Mouse (Mus musculus) megakaryocyte, embryonic 14.5 days (primary cell): ENCODE measurements at regions not wholly inside any gene's neighbourhood (a gene's known extent, or its start where the extent isn't known, plus 50 kb on each side); places are given as distances from the start of the nearest gene placed in this dataset.

Source experiments
- H3K27me3 ChIP-seq: replicated peaks from 2 replicates; pipeline ENCODE3; 2012; ENCODE audit warnings: inconsistent platforms
- H3K36me3 ChIP-seq: replicated peaks from 2 replicates; pipeline ENCODE3; 2012; ENCODE audit warnings: low read length, inconsistent platforms, mixed read lengths
- H3K4me1 ChIP-seq: 2 replicates; pipeline ENCODE4 v1.6.1; 2012; ENCODE audit warnings: inconsistent platforms
- H3K4me3 ChIP-seq: replicated peaks from 2 replicates; pipeline ENCODE3; 2012; ENCODE audit warnings: moderate library complexity, mild to moderate bottlenecking, inconsistent platforms
- H3K9me3 ChIP-seq: 2 replicates; pipeline ENCODE4 v1.6.1; 2012; ENCODE audit warnings: inconsistent platforms
- FLI1 ChIP-seq: IDR thresholded peaks from 2 replicates; pipeline ENCODE4 v1.6.1; 2012; ENCODE audit warnings: low read length, inconsistent platforms, mixed read lengths
- GATA1 ChIP-seq: IDR thresholded peaks from 3 replicates; pipeline ENCODE4 v1.6.1; 2012; ENCODE audit warnings: mixed read lengths, low read length, inconsistent platforms, borderline replicate concordance

GRCm38 (mm10) chr13:111953860-111954519 is 145.2 kb upstream of the Map3k1 start:
- H3K4me1 ChIP-seq, result no peaks in the 10 kb centered on the region
- peaks cover 3% of the 10 kb centered on the region; the same call in 1 of the 2 replicates for H3K9me3 ChIP-seq
- H3K27me3 ChIP-seq, result no peaks in the 10 kb centered on the region
- no peak for TF ChIP-seq FLI1
- TF ChIP-seq GATA1, result no peak
- H3K4me3 ChIP-seq, result no peak overlapping the region
- no peaks in the 10 kb centered on the region for H3K36me3 ChIP-seq

- Histone ChIP-seq H3K4me1 (no peaks in the 10 kb centered on the region), H3K9me3 (peaks cover 3% of the 10 kb centered on the region; the same call in 1 of the 2 replicates), H3K4me3 (no peak overlapping the region), H3K27me3 (no peaks in the 10 kb centered on the region), H3K36me3 (no peaks in the 10 kb centered on the region)
- TF ChIP-seq GATA1 (no peak), FLI1 (no peak)
Measured at GRCm38 (mm10) chr13:111954520-111954884, 145.7 kb upstream of the Map3k1 start.

DNA sequence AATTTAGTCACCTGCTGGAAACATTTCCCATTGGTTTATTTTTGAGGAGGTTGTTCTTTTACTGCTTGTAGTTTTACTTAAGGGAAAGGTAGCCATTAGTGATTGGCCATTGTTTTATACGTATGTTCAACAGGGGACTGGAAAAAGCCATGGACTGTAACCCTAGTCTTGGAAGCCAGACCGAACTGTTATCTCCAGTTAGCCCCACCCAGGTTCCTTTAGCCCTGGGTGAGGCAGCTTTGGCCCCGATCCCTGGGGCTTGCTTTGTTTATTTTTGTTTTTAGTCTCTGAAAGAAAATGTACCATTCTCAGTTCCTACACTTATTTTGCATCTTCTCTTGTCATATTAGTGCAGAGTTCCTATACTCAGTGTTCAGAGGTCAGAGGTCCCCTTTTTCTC is 148.3 kb upstream of the Map3k1 start:
- TF ChIP-seq GATA1 (no peak), FLI1 (no peak)
- H3K4me1 ChIP-seq, result no peaks in the 10 kb centered on the region
- H3K9me3 ChIP-seq, result peaks cover 8% of the 10 kb centered on the region
- H3K36me3 ChIP-seq, result no peaks in the 10 kb centered on the region
- H3K4me3 ChIP-seq, result no peak overlapping the region
- peaks cover 2% of the 10 kb centered on the region for H3K27me3 ChIP-seq

DNA sequence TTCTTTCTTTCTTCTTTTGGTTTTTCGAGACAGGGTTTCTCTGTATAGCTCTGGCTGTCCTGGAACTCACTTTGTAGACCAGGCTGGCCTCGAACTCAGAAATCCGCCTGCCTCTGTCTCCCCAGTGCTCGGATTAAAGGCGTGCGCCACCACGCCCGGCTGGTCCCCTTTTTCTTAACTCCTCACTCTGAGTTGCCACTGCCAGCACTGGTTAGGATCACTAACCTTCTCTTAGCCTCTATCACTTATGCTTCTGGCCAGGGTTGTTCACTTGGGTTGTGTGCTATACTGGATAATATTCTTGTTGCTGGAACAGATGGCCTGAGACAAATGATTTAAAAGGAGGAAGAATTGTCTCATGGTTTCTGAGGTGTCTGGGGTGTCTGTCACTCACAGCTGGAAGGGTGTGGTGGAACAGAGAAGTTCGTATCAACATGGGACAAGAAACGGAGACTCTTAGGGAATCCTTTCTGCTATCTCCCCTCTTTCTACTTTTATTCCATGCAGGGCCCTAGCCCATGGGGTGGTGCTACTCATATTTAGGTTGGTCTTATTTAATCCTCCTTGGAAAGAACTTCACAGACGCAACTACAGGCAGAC is 149.0 kb upstream of the Map3k1 start:
- TF ChIP-seq GATA1 (no peak), FLI1 (no peak)
- Histone ChIP-seq H3K4me1 (no peaks in the 10 kb centered on the region), H3K9me3 (peaks cover 8% of the 10 kb centered on the region), H3K4me3 (no peak overlapping the region), H3K27me3 (peaks cover 3% of the 10 kb centered on the region), H3K36me3 (no peaks in the 10 kb centered on the region)

- TF ChIP-seq GATA1 (no peak), FLI1 (no peak)
- H3K36me3 ChIP-seq, result no peaks in the 10 kb centered on the region
- no peaks in the 10 kb centered on the region for H3K4me1 ChIP-seq
Measured at GRCm38 (mm10) chr13:111958421-111958820, 149.6 kb upstream of the Map3k1 start.

DNA sequence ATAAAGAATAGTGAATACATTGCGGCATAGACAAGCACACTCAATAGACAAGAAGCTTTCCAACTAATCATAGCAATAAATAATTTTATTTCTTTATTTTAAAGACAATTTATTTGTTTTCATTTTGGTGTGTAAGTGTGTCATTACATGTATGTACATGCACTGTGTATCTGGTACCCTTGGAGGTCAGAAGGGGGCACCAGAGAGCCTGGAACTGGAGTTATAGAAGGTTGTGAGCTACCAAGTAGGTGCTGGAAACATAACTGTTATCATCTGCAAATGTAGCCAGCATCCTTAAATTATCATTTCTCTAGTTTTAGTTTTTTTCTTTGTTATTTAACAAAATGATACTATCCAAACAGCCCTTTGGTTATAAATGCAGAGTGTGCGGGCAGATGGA is 151.2 kb upstream of the Map3k1 start:
- TF ChIP-seq FLI1, result no peak
- TF ChIP-seq GATA1, result no peak
- H3K4me3 ChIP-seq, result no peak overlapping the region
- no peaks in the 10 kb centered on the region for H3K36me3 ChIP-seq
- no peaks in the 10 kb centered on the region for H3K4me1 ChIP-seq
- peaks cover 3% of the 10 kb centered on the region for H3K27me3 ChIP-seq
- peaks cover 8% of the 10 kb centered on the region for H3K9me3 ChIP-seq

More at GRCm38 (mm10) chr13:111958421-111958820, 149.6 kb upstream of the Map3k1 start:
- Histone ChIP-seq H3K9me3 (peaks cover 8% of the 10 kb centered on the region), H3K27me3 (peaks cover 3% of the 10 kb centered on the region), H3K4me3 (no peak overlapping the region)

- Histone ChIP-seq H3K9me3 (peaks cover 5% of the 10 kb centered on the region), H3K4me1 (no peaks in the 10 kb centered on the region), H3K4me3 (no peak overlapping the region), H3K36me3 (no peaks in the 10 kb centered on the region), H3K27me3 (peaks cover 3% of the 10 kb centered on the region)
- TF ChIP-seq GATA1 (no peak), FLI1 (no peak)
Measured at GRCm38 (mm10) chr13:111961423-111961822, 152.6 kb upstream of the Map3k1 start.

DNA sequence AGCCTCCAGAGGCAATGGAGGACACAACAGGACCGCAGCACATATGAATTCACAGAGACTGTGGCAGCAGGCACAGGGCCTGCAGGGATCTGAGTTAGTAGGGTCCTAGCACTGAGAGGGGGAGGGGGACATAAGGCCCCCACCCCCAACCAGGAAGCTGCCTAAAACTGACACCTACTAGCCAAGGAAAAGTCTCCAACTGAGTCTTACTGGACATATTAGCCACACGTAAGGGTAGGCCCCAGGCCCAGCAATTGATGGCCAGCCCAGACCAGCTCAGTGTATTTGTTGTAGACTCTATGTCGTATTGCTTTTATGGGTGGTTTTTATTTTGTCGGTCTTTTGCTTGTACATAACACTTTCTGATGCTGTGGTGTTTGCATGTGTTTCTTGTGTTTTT is 153.4 kb upstream of the Map3k1 start:
- H3K4me1 ChIP-seq, result no peaks in the 10 kb centered on the region
- TF ChIP-seq GATA1 (no peak), FLI1 (no peak)
- H3K9me3 ChIP-seq, result peaks cover 5% of the 10 kb centered on the region
- no peak overlapping the region for H3K4me3 ChIP-seq
- no peaks in the 10 kb centered on the region for H3K36me3 ChIP-seq
- H3K27me3 ChIP-seq, result peaks cover 3% of the 10 kb centered on the region

- Histone ChIP-seq H3K27me3 (peaks cover 3% of the 10 kb centered on the region), H3K36me3 (no peaks in the 10 kb centered on the region), H3K4me3 (no peak overlapping the region), H3K4me1 (no peaks in the 10 kb centered on the region), H3K9me3 (no peaks in the 10 kb centered on the region)
- TF ChIP-seq GATA1 (no peak), FLI1 (no peak)
Measured at GRCm38 (mm10) chr13:111966113-111966512, 157.3 kb upstream of the Map3k1 start.

GRCm38 (mm10) chr13:111966627-111967026 is 157.8 kb upstream of the Map3k1 start:
- Histone ChIP-seq H3K4me1 (no peaks in the 10 kb centered on the region), H3K27me3 (peaks cover 3% of the 10 kb centered on the region), H3K4me3 (no peak overlapping the region), H3K36me3 (no peaks in the 10 kb centered on the region), H3K9me3 (no peaks in the 10 kb centered on the region)
- no peak for TF ChIP-seq FLI1
- TF ChIP-seq GATA1, result no peak

DNA sequence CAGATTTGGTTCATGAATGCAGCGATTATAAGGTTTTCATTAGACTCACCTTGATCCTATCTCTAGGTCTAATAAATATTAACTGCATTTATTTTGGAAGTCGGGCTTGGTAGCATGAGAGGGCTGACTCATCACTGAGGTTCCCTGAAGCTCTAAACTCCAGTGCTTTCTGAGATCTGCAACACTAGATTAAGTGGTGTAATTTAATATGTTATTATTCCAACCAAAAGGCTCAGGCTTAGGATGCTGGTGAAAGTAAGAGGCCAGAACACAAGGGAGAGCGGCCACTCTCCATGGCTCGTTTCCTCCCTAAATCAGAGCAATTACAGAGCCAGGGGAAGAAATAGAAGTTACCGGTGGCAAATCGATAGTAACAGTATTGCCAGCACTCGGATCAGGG is 159.4 kb upstream of the Map3k1 start:
- no peaks in the 10 kb centered on the region for H3K4me1 ChIP-seq
- no peak overlapping the region for H3K4me3 ChIP-seq
- H3K36me3 ChIP-seq, result no peaks in the 10 kb centered on the region
- peaks cover 3% of the 10 kb centered on the region for H3K9me3 ChIP-seq
- TF ChIP-seq GATA1 (no peak), FLI1 (no peak)
- no peaks in the 10 kb centered on the region for H3K27me3 ChIP-seq
